Mouse (Mus musculus) lung, embryonic 14.5 days (tissue): ENCODE measurements at regions not wholly inside any gene's neighbourhood (a gene's known extent, or its start where the extent isn't known, plus 50 kb on each side); places are given as distances from the start of the nearest gene placed in this dataset.

ENCODE experiments used
- ATAC-seq: fragments of 200-750 bp; cut with Nextera tagmentation; 2 replicates; pipeline ENCODE4 v1.8.0; 2017; ENCODE audit warnings: mild to moderate bottlenecking, moderate TSS enrichment, moderate library complexity; ENCODE audit not compliant: insufficient read depth
- DNase-seq: peaks from one replicate; pipeline ENCODE4 v3.0.0-alpha.2; 2015
- H3K27ac ChIP-seq: fragments of 300-500 bp; sonication (generic); 2 replicates; pipeline ENCODE4 v1.5.1; 2014; ENCODE audit warnings: low read depth, mild to moderate bottlenecking, moderate library complexity
- H3K27me3 ChIP-seq: fragments of 300-500 bp; sonication (generic); 2 replicates; pipeline ENCODE4 v1.6.1; 2014; ENCODE audit warnings: low read length, control low read depth; ENCODE audit not compliant: insufficient read depth
- H3K36me3 ChIP-seq: fragments of 300-500 bp; sonication (generic); 2 replicates; pipeline ENCODE4 v1.6.1; 2014; ENCODE audit warnings: control low read depth; ENCODE audit not compliant: insufficient read depth
- H3K4me1 ChIP-seq: fragments of 300-500 bp; sonication (generic); 2 replicates; pipeline ENCODE4 v1.6.1; 2014; ENCODE audit warnings: antibody characterized with exemption, control low read depth; ENCODE audit not compliant: insufficient read depth
- H3K4me2 ChIP-seq: fragments of 300-500 bp; sonication (generic); 2 replicates; pipeline ENCODE4 v1.6.1; 2014; ENCODE audit warnings: mild to moderate bottlenecking
- H3K4me3 ChIP-seq: fragments of 300-500 bp; sonication (generic); 2 replicates; pipeline ENCODE4 v1.5.1; 2014; ENCODE audit warnings: low read depth, low read length
- H3K9ac ChIP-seq: fragments of 300-500 bp; sonication (generic); 2 replicates; pipeline ENCODE4 v1.6.1; 2014
- H3K9me3 ChIP-seq: fragments of 300-500 bp; sonication (generic); 2 replicates; pipeline ENCODE4 v1.6.1; 2016; ENCODE audit warnings: low read depth, low read length, control low read depth
- CTCF ChIP-seq: IDR thresholded peaks from 2 replicates; pipeline ENCODE4 v1.5.1; 2016; ENCODE audit warnings: antibody characterized with exemption, low read depth
- WGBS: fragments of 180-500 bp; shearing (Covaris S2); extraction: QIAGEN DNeasy Blood & Tissue Kit; methylation state at CpG from one replicate; pipeline ENCODE4 v1.1.7; 2014; 5-methylcytosine and 5-hydroxymethylcytosine counted together

- no peaks in the 10 kb centered on the region for H3K36me3 ChIP-seq
- TF ChIP-seq CTCF: no peak
- no peak overlapping the region for H3K9ac ChIP-seq
- no peak overlapping the region for H3K27ac ChIP-seq
- peaks cover 8% of the 10 kb centered on the region; the same call in 1 of the 2 replicates for H3K4me1 ChIP-seq
- whole genome bisulfite sequencing: 69% methylated on average over 7 of the region's 7 CpGs
- ATAC-seq (no peak), DNase-seq (no peak)
- H3K9me3 ChIP-seq: no peaks in the 10 kb centered on the region
- H3K4me2 ChIP-seq: no peak overlapping the region
- no peaks in the 10 kb centered on the region for H3K27me3 ChIP-seq
- H3K4me3 ChIP-seq: no peak overlapping the region
These were observed 63.6 kb upstream of the Ralgps2 start for GRCm38 (mm10) chr1:157003034-157003433.

- H3K27ac ChIP-seq: no peak overlapping the region
- H3K4me3 ChIP-seq: no peak overlapping the region
- DNase-seq (no peak), ATAC-seq (no peak)
- H3K4me1 ChIP-seq: peaks cover 5% of the 10 kb centered on the region; the same call in 1 of the 2 replicates
- no peak overlapping the region for H3K9ac ChIP-seq
- H3K9me3 ChIP-seq: no peaks in the 10 kb centered on the region
- TF ChIP-seq CTCF: no peak
- 75% methylated on average over 2 of the region's 2 CpGs for WGBS
- no peaks in the 10 kb centered on the region for H3K27me3 ChIP-seq
- H3K4me2 ChIP-seq: no peak overlapping the region
- no peaks in the 10 kb centered on the region for H3K36me3 ChIP-seq
These were observed 62.8 kb upstream of the Ralgps2 start for GRCm38 (mm10) chr1:157002258-157002657.

GRCm38 (mm10) chr1:157001008-157001660 is 61.7 kb upstream of the Ralgps2 start:
- WGBS: 55% methylated on average over 6 of the region's 6 CpGs
- Histone ChIP-seq H3K27ac (no peak overlapping the region), H3K9ac (no peak overlapping the region), H3K9me3 (no peaks in the 10 kb centered on the region), H3K36me3 (no peaks in the 10 kb centered on the region), H3K4me3 (no peak overlapping the region), H3K4me2 (no peak overlapping the region), H3K27me3 (no peaks in the 10 kb centered on the region), H3K4me1 (peaks cover 5% of the 10 kb centered on the region; the same call in 1 of the 2 replicates)
- ATAC-seq (no peak), DNase-seq (no peak)
- TF ChIP-seq CTCF: no peak

GRCm38 (mm10) chr1:156999947-157000346 is 60.5 kb upstream of the Ralgps2 start:
- no peak for ATAC-seq
- H3K4me1 ChIP-seq: peaks cover 5% of the 10 kb centered on the region; the same call in 1 of the 2 replicates
- H3K27ac ChIP-seq: no peak overlapping the region
- H3K4me2 ChIP-seq: no peak overlapping the region
- no peak for TF ChIP-seq CTCF
- no peak overlapping the region for H3K9ac ChIP-seq
- H3K27me3 ChIP-seq: no peaks in the 10 kb centered on the region
- H3K9me3 ChIP-seq: no peaks in the 10 kb centered on the region
- H3K36me3 ChIP-seq: no peaks in the 10 kb centered on the region
- H3K4me3 ChIP-seq: no peak overlapping the region
- no peak for DNase-seq
- 42% methylated on average over 8 of the region's 8 CpGs for WGBS

GRCm38 (mm10) chr1:156999272-156999671 is 59.8 kb upstream of the Ralgps2 start:
- DNase-seq (no peak), ATAC-seq (no peak)
- Histone ChIP-seq H3K9ac (no peak overlapping the region), H3K36me3 (no peaks in the 10 kb centered on the region), H3K9me3 (no peaks in the 10 kb centered on the region), H3K4me2 (no peak overlapping the region), H3K4me3 (no peak overlapping the region), H3K27me3 (no peaks in the 10 kb centered on the region), H3K27ac (no peak overlapping the region), H3K4me1 (peaks cover 5% of the 10 kb centered on the region; the same call in 1 of the 2 replicates)
- no peak for TF ChIP-seq CTCF
- 80% methylated on average over 8 of the region's 8 CpGs for WGBS

- Histone ChIP-seq H3K27me3 (no peaks in the 10 kb centered on the region), H3K27ac (no peak overlapping the region)
- TF ChIP-seq CTCF: no peak
These were observed 58.3 kb upstream of the Ralgps2 start for GRCm38 (mm10) chr1:156997476-156998305.

GRCm38 (mm10) chr1:156997033-156997432 is 57.6 kb upstream of the Ralgps2 start:
- Histone ChIP-seq H3K9ac (no peak overlapping the region), H3K4me2 (no peak overlapping the region), H3K4me3 (no peak overlapping the region), H3K27me3 (no peaks in the 10 kb centered on the region), H3K9me3 (no peaks in the 10 kb centered on the region), H3K4me1 (peaks cover 11% of the 10 kb centered on the region; the same call in 1 of the 2 replicates), H3K27ac (no peak overlapping the region), H3K36me3 (no peaks in the 10 kb centered on the region)
- DNase-seq: no peak
- 83% methylated on average over 10 of the region's 10 CpGs for WGBS
- no peak for TF ChIP-seq CTCF
- ATAC-seq: no peak

More at GRCm38 (mm10) chr1:156997476-156998305, 58.3 kb upstream of the Ralgps2 start:
- 52% methylated on average over 12 of the region's 12 CpGs for WGBS
- peaks cover 5% of the 10 kb centered on the region; the same call in 1 of the 2 replicates for H3K4me1 ChIP-seq
- H3K4me2 ChIP-seq: no peak overlapping the region
- no peaks in the 10 kb centered on the region for H3K9me3 ChIP-seq
- H3K9ac ChIP-seq: no peak overlapping the region
- no peaks in the 10 kb centered on the region for H3K36me3 ChIP-seq
- ATAC-seq (no peak; the same call in 1 of the 2 replicates), DNase-seq (no peak)
- no peak overlapping the region for H3K4me3 ChIP-seq
